20 mouse cellular contexts compared by ENCODE assay signal in genomic region chr10:61747302-61747701, GRCm38 (mm10).
"Had no signal": no experiment of that assay in that cellular context is flagged by ENCODE, and none has a peak within 500 bp of the region (broad histone marks: within the 10 kb centered on the region; RNA-seq: fewer than 3 reads in every experiment).

No protein-coding gene starts in this region.

- H3K27ac ChIP-seq: kidney, embryonic 15.5 days; left cerebral cortex, adult 2 months; limb, embryonic 10.5 days; limb, embryonic 13.5 days; liver, embryonic 12.5 days; liver, embryonic 15.5 days; lung, embryonic 15.5 days; midbrain, embryonic 10.5 days; midbrain, embryonic 13.5 days had no signal

- DNase-seq: kidney, adult 8-10 months; kidney, postnatal 10 days; kidney, postnatal 36 days; layer of hippocampus, postnatal 36 days; liver; lung, adult 18-20 months; lung, postnatal 10 days; lung, postnatal 36 days; thymus, adult 18-20 months; thymus, postnatal 36 days had no signal

- ATAC-seq: liver, embryonic 12.5 days; midbrain, embryonic 13.5 days had no signal

- H3K4me3 ChIP-seq: kidney, embryonic 15.5 days; left cerebral cortex, adult 2 months; limb, embryonic 10.5 days; limb, embryonic 13.5 days; liver, embryonic 12.5 days; liver, embryonic 15.5 days; lung, embryonic 15.5 days; megakaryocyte, embryonic 14.5 days; midbrain, embryonic 10.5 days; midbrain, embryonic 13.5 days had no signal

- H3K36me3 ChIP-seq: liver, embryonic 15.5 days had no signal

- H3K27me3 ChIP-seq: kidney, embryonic 15.5 days; limb, embryonic 13.5 days; liver, embryonic 12.5 days; liver, embryonic 15.5 days; lung, embryonic 15.5 days; midbrain, embryonic 13.5 days had no signal

- H3K9me3 ChIP-seq: limb, embryonic 10.5 days; liver, embryonic 15.5 days; lung, embryonic 15.5 days had no signal

- H3K4me1 ChIP-seq: kidney, embryonic 15.5 days; limb, embryonic 10.5 days; limb, embryonic 13.5 days; liver, embryonic 12.5 days; lung, embryonic 15.5 days; midbrain, embryonic 10.5 days; midbrain, embryonic 13.5 days had no signal

- H3K4me2 ChIP-seq: kidney, embryonic 15.5 days; limb, embryonic 13.5 days; liver, embryonic 12.5 days; liver, embryonic 15.5 days; lung, embryonic 15.5 days; midbrain, embryonic 13.5 days had no signal

- H3K9ac ChIP-seq: kidney, embryonic 15.5 days; limb, embryonic 13.5 days; liver, embryonic 12.5 days; liver, embryonic 15.5 days; lung, embryonic 15.5 days; midbrain, embryonic 13.5 days had no signal
